In the genomic region with DNA sequence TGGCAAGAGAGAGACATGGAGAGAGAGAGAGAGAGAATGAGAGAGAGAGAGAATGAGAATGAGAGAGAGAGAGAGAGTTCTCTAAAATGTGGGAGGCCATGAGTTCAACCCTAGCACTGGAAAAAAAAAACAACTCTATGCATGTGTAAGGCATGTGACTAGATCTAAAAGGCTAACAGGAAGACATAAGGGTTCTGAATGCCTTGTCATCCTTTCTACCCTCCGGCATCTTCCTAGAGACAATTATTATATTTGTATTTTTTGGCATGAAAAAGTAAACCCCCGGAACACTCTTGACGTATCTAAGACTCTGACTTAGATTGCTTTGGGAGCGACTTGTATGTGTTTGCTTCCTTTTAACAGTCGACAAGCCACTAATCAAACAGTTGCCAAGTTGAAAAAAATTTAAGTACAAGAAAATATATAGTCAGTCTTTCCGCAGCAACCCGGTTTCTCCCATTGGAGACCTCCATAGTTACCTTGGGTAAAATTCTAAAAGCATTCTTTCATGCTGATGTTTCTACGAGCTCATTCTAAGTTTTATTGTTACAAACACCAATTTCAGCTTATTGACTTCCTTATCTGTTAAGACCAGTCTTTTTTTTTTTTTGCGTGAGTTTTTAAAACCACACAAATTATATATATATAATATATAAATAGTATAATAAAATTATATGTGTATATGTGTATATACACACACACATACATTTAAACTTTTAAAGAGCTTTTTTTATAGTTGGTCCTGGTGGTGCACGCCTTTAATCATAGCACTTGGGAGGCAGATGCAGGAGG, we compare ENCODE assay signal across 1 mouse cellular context.
A peak's percentile ranks its signal among the peaks of the same experiment; 100 is the strongest.
TF ChIP-seq lines count a peak whose summit lies in the region.

No protein-coding gene starts in this region.

TF ChIP-seq in MEL, 35 proteins besides CTCF, POLR2A, EP300 and RAD21:
- TF ChIP-seq NELFE (IDR thresholded peaks at IDR 0.05; ENCODE audit: low read depth, low read length) (peak; percentile 11; the same call in 1 of the 2 replicates), SMC3 (IDR thresholded peaks at IDR 0.05; ENCODE audit: low read depth, low read length) (no peak), ZMIZ1 (IDR thresholded peaks at IDR 0.05; ENCODE audit: low read depth, low read length) (0 out of 2 replicates have a peak, but pooled peaks have one; percentile 24), CHD1 (IDR thresholded peaks at IDR 0.05; ENCODE audit: low read depth, low read length) (peak; percentile 91; the same call in 1 of the 2 replicates), SIN3A (IDR thresholded peaks at IDR 0.05; ENCODE audit: low read length) (peak; percentile 71), NRF1 (IDR thresholded peaks at IDR 0.05; ENCODE audit: insufficient read depth, low read depth, low read length, poor library complexity, severe bottlenecking) (no peak), USF1 (IDR thresholded peaks at IDR 0.05; ENCODE audit: low read depth, low read length) (peak; percentile 68), MYB (IDR thresholded peaks at IDR 0.05; ENCODE audit: low read depth, low read length) (no peak), MXI1 (IDR thresholded peaks at IDR 0.05; ENCODE audit: low read depth, low read length) (peak; percentile 81), ETS1 (IDR thresholded peaks at IDR 0.05; ENCODE audit: low read depth, low read length) (0 out of 2 replicates have a peak, but pooled peaks have one; percentile 11), ZNF384 (IDR thresholded peaks at IDR 0.05; ENCODE audit: low read depth, low read length) (peak; percentile 62), MAX (IDR thresholded peaks at IDR 0.05; ENCODE audit: low read length) (peak; percentile 72)
TF ChIP-seq in MEL: peak in this region for 9.
